Mouse (Mus musculus) CH12.LX (cell line): ENCODE results near the gene Macrod2. TPM values are rescaled to one million over a fixed set of nuclear protein-coding genes. Genes with fewer than 3 reads are reported as not detected.

Experiments used
- DNase-seq: peaks from one replicate; pipeline ENCODE4 v3.0.0-alpha.2; 2013; ENCODE audit errors: extremely low read depth
- H3K27ac ChIP-seq: 2 replicates; pipeline ENCODE4 v1.5.1; 2012; ENCODE audit warnings: low read depth, mild to moderate bottlenecking, control low read depth, moderate library complexity; ENCODE audit not compliant: insufficient read depth
- H3K27me3 ChIP-seq: replicated peaks from 2 replicates; pipeline ENCODE3; 2012; ENCODE audit warnings: inconsistent platforms
- H3K36me3 ChIP-seq, 2 experiments: replicated peaks in 1 of 2; 2 replicates each; pipeline versions ENCODE3 to v1.6.1; 2012; ENCODE audit warnings: inconsistent platforms in 1 of 2, low read length in 1 of 2, mild to moderate bottlenecking in 1 of 2, mixed read lengths in 1 of 2, moderate library complexity in 1 of 2; ENCODE audit not compliant: control insufficient read depth in 1 of 2, insufficient read depth in 1 of 2
- H3K4me1 ChIP-seq, 2 experiments: 2 replicates each; pipeline ENCODE4 v1.6.1; 2012; ENCODE audit warnings: inconsistent platforms in 1 of 2, moderate library complexity in 1 of 2; ENCODE audit not compliant: insufficient read depth in 2 of 2, control insufficient read depth in 1 of 2
- H3K4me2 ChIP-seq: 2 replicates; pipeline ENCODE4 v1.6.1; 2012; ENCODE audit warnings: low read depth, mild to moderate bottlenecking, control low read depth; ENCODE audit not compliant: poor library complexity, insufficient read depth, severe bottlenecking
- H3K4me3 ChIP-seq, 3 experiments: fragments of 150-350 bp in 1 of 3; sonication (generic) in 1 of 3; replicated peaks in 1 of 3; 2 replicates each; pipeline versions ENCODE3 to v1.5.1; 2011 to 2012; ENCODE audit warnings: low read depth in 2 of 3, low read length in 2 of 3, mild to moderate bottlenecking in 2 of 3, moderate library complexity in 2 of 3, control low read depth in 1 of 3, improper control_type of control experiment in 1 of 3, inconsistent platforms in 1 of 3, mixed read lengths in 1 of 3; ENCODE audit not compliant: poor library complexity in 1 of 3
- H3K79me2 ChIP-seq: replicated peaks from 2 replicates; pipeline ENCODE4 v1.6.1; 2012; ENCODE audit warnings: mild to moderate bottlenecking, moderate library complexity; ENCODE audit not compliant: control insufficient read depth, poor library complexity, insufficient read depth, severe bottlenecking; ENCODE audit errors: extremely low read depth
- H3K9ac ChIP-seq: 2 replicates; pipeline ENCODE4 v1.6.1; 2012; ENCODE audit warnings: low read depth, mild to moderate bottlenecking, control low read depth, moderate library complexity; ENCODE audit not compliant: insufficient read depth
- H3K9me3 ChIP-seq: replicated peaks from 2 replicates; pipeline ENCODE3; 2012; ENCODE audit warnings: low read length, inconsistent platforms, mixed read lengths
- BHLHE40 ChIP-seq: IDR thresholded peaks from 2 replicates; pipeline ENCODE4 v1.6.1; 2011; ENCODE audit warnings: mild to moderate bottlenecking, low read depth, low read length, improper control_type of control experiment
- CHD1 ChIP-seq: IDR thresholded peaks from 2 replicates; pipeline ENCODE4 v1.6.1; 2012; ENCODE audit warnings: low read depth, low read length, improper control_type of control experiment, inconsistent platforms
- ELF1 ChIP-seq: IDR thresholded peaks from 2 replicates; pipeline ENCODE4 v1.6.1; 2014; ENCODE audit warnings: low read depth, mild to moderate bottlenecking, inconsistent platforms, low read length, improper control_type of control experiment
- EP300 ChIP-seq: IDR thresholded peaks from 2 replicates; pipeline ENCODE4 v1.6.1; 2011; ENCODE audit warnings: low read length, improper control_type of control experiment
- ETS1 ChIP-seq: conservative IDR thresholded peaks from 2 replicates; pipeline ENCODE4 v1.6.1; 2012; ENCODE audit warnings: low read depth, mild to moderate bottlenecking, inconsistent platforms, low read length, improper control_type of control experiment, moderate library complexity
- HCFC1 ChIP-seq: IDR thresholded peaks from 2 replicates; pipeline ENCODE4 v1.6.1; 2012; ENCODE audit warnings: low read depth, mild to moderate bottlenecking, inconsistent platforms, low read length, improper control_type of control experiment
- JUN ChIP-seq: IDR thresholded peaks from 2 replicates; pipeline ENCODE4 v1.6.1; 2011; ENCODE audit warnings: low read depth, mild to moderate bottlenecking, low read length, improper control_type of control experiment, moderate library complexity; ENCODE audit not compliant: insufficient read depth
- JUND ChIP-seq: conservative IDR thresholded peaks from 2 replicates; pipeline ENCODE4 v1.6.1; 2011; ENCODE audit warnings: low read depth, low read length, improper control_type of control experiment
- MAFK ChIP-seq: IDR thresholded peaks from 2 replicates; pipeline ENCODE4 v1.6.1; 2011; ENCODE audit warnings: low read length, improper control_type of control experiment; ENCODE audit not compliant: insufficient replicate concordance
- MAX ChIP-seq: IDR thresholded peaks from 2 replicates; pipeline ENCODE4 v1.6.1; 2011; ENCODE audit warnings: low read length, improper control_type of control experiment
- MEF2A ChIP-seq: IDR thresholded peaks from 2 replicates; pipeline ENCODE4 v1.6.1; 2014; ENCODE audit warnings: low read depth, mild to moderate bottlenecking, inconsistent platforms, low read length, improper control_type of control experiment, borderline replicate concordance
- MXI1 ChIP-seq: IDR thresholded peaks from 2 replicates; pipeline ENCODE4 v1.6.1; 2011; ENCODE audit warnings: mild to moderate bottlenecking, low read depth, low read length, improper control_type of control experiment
- NELFE ChIP-seq: IDR thresholded peaks from 2 replicates; pipeline ENCODE4 v1.6.1; 2011; ENCODE audit warnings: low read depth, low read length, improper control_type of control experiment
- NRF1 ChIP-seq: IDR thresholded peaks from 2 replicates; pipeline ENCODE4 v1.6.1; 2014; ENCODE audit warnings: low read depth, mild to moderate bottlenecking, inconsistent platforms, low read length, improper control_type of control experiment, moderate library complexity
- PAX5 ChIP-seq: IDR thresholded peaks from 2 replicates; pipeline ENCODE4 v1.6.1; 2012; ENCODE audit warnings: low read length, inconsistent platforms, mixed read lengths
- POLR2AphosphoS2 ChIP-seq: IDR thresholded peaks from 2 replicates; pipeline ENCODE4 v1.6.1; 2011; ENCODE audit warnings: low read depth, low read length, improper control_type of control experiment
- RAD21 ChIP-seq: IDR thresholded peaks from 2 replicates; pipeline ENCODE4 v1.6.1; 2011; ENCODE audit warnings: low read depth, mild to moderate bottlenecking, low read length, improper control_type of control experiment, moderate library complexity
- SIN3A ChIP-seq: IDR thresholded peaks from 2 replicates; pipeline ENCODE4 v1.6.1; 2012; ENCODE audit warnings: low read length, improper control_type of control experiment, inconsistent platforms
- TCF12 ChIP-seq: IDR thresholded peaks from 2 replicates; pipeline ENCODE4 v1.6.1; 2014; ENCODE audit warnings: low read depth, mild to moderate bottlenecking, inconsistent platforms, low read length, improper control_type of control experiment
- UBTF ChIP-seq: IDR thresholded peaks from 2 replicates; pipeline ENCODE4 v1.6.1; 2012; ENCODE audit warnings: low read depth, mild to moderate bottlenecking, inconsistent platforms, low read length, improper control_type of control experiment, moderate library complexity
- USF2 ChIP-seq: conservative IDR thresholded peaks from 2 replicates; pipeline ENCODE4 v1.6.1; 2011; ENCODE audit warnings: low read depth, low read length, improper control_type of control experiment
- ZNF384 ChIP-seq: IDR thresholded peaks from 2 replicates; pipeline ENCODE4 v1.6.1; 2012; ENCODE audit warnings: low read depth, low read length, improper control_type of control experiment, inconsistent platforms
- dilution Hi-C: fragments of 300-500 bp; cut with MboI; formaldehyde crosslinking; loops from 2 replicates; pipeline ENCODE4 v1.14.3; 2020; ENCODE audit warnings: low sequenced_read_pairs; ENCODE audit not compliant: extremely low pct_unique_long_range_greater_than_20kb, extremely low pct_ligation_motif_present
- in situ Hi-C: fragments of 300-500 bp; cut with MboI; formaldehyde crosslinking; loops from 3 replicates; pipeline ENCODE4 v1.14.3; 2019; ENCODE audit warnings: low sequenced_read_pairs, low pct_ligation_motif_present, low pct_unique_long_range_greater_than_20kb, mixed read lengths
- polyA plus RNA-seq: library from polyadenylated mRNA; unstranded; fragments of >175 nt; gene quantifications from 2 replicates; pipeline ENCODE4 v1.2.1, GENCODE M21; 2012; ENCODE audit warnings: low read depth; ENCODE audit not compliant: insufficient read length
- total RNA-seq, 2 experiments: library from RNA; depleted of rRNA; stranded (reverse); fragments of 300-350 nt in 1 of 2; fragments of >200 nt in 1 of 2; gene quantifications; 2 replicates each; pipeline ENCODE4 v1.2.3; 2012 to 2014

The Macrod2 gene
- total and polyA plus RNA-seq, 3 experiments, result not detected

DNA sequence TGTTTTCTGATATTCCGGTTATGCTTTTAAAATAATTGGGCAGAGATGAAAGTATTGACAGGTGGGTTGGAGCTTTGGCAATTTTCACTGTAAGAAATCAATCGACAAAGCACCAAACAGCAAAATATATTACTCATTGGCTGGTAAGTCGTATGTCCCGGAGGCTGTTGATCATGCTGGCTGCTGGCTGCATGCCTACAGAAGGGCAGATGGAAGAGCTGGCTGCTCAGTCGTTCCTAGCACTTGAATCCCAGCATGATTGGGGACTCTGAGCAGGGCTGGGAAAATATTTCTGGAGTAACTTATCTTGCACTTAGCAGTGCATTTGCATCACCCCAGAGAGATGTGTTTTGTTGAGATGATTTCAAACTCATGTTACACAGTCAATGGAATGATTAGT is 1223.1 kb downstream of the Macrod2 start:
- Histone ChIP-seq H3K27me3 (no peaks in the 10 kb centered on the region), H3K27ac (no peak overlapping the region), H3K9me3 (peaks cover 30% of the 10 kb centered on the region), H3K4me1 (no peaks in the 10 kb centered on the region), H3K4me3 (no peak overlapping the region), H3K79me2 (no peaks in the 10 kb centered on the region)
- DNase-seq, result no peak
- in situ Hi-C loops, result no loop called here
- TF ChIP-seq POLR2AphosphoS2 (no peak), USF2 (no peak), RAD21 (no peak), JUND (no peak), MXI1 (no peak), ELF1 (no peak), UBTF (no peak), BHLHE40 (no peak), ETS1 (no peak), SIN3A (no peak), MAFK (no peak), TCF12 (no peak), NRF1 (no peak), HCFC1 (no peak), EP300 (no peak), CHD1 (no peak), MEF2A (no peak), MAX (no peak)
- TF ChIP-seq, all 38 proteins: peak for 0
- Histone ChIP-seq H3K4me2 (no peak overlapping the region), H3K36me3 (no peaks in the 10 kb centered on the region), H3K9ac (no peak overlapping the region)
- dilution Hi-C loops, result no loop called here

DNA sequence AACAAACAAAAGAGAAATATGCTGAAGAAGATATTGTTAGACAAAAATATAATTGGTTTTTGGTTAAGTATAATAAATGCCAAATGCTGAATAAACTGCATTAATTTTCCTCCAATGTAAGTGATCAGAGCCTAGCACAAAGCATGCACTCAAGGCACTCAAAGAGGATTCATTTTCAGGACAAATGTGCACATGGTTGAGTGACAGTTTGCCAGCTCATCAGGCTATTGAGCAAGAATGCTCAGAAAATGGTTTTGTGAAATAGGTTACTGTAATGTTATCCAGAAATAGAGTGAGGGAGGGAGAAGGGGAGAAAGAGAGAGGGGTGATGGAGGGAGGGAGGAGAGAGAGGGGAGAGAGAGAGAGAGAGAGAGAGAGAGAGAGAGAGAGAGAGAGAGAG is 1268.9 kb downstream of the Macrod2 start:
- no peak overlapping the region for H3K9ac ChIP-seq
- no peaks in the 10 kb centered on the region for H3K36me3 ChIP-seq
- no peak overlapping the region for H3K27ac ChIP-seq
- TF ChIP-seq PAX5 (no peak), BHLHE40 (no peak), TCF12 (no peak), EP300 (no peak), ZNF384 (no peak), JUN (no peak), MEF2A (no peak), NELFE (no peak)
- TF ChIP-seq, all 38 proteins: peak for 0
- no peak overlapping the region for H3K4me2 ChIP-seq
- no peak for DNase-seq
- no peak overlapping the region for H3K4me3 ChIP-seq
- in situ Hi-C loops, result no loop called here
- H3K27me3 ChIP-seq, result no peaks in the 10 kb centered on the region
- dilution Hi-C loops, result no loop called here
- no peaks in the 10 kb centered on the region for H3K4me1 ChIP-seq
- H3K9me3 ChIP-seq, result peaks cover 29% of the 10 kb centered on the region
- H3K79me2 ChIP-seq, result no peaks in the 10 kb centered on the region
